Mouse (Mus musculus): Measurements from ENCODE around the gene Auts2.

DNA sequence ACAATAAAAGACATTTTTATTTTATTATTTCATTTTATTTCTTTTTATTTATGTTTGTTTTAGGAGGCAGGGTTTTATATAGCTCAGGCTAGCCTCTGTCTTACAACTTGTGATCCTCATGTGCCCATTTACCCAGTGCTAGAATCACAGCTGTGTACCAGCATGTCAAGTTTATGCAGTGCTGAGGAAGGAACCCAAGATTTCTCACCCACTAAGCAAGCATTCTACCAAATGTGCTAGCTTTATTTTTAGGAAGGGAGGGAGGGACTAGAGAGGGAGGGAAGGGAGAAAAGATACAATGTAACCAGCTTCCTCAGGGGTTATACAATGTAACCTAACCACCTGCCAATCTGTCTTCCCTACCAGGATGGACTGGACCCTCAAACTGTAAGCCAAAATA, 1067.9 kb downstream of the Auts2 start:
- TF ChIP-seq CTCF (IDR thresholded peaks at IDR 0.05; ENCODE audit: low read depth) = no peak
- TF ChIP-seq EP300 (IDR thresholded peaks at IDR 0.05; ENCODE audit: low read depth) = no peak
